Mouse (Mus musculus): ENCODE data around the gene Ensa.
"Not testable (repeated sequence)": the region's sequence is repeated elsewhere in the genome, so short reads cannot be mapped to it uniquely, and the experiment has no call there.

Gene Ensa

GRCm38 (mm10) chr3:95624628-95625503 lies at the start of gene Ensa:
Gene Ensa, plus strand, starts transcription at chr3:95624993.
- DNase-seq (ENCODE audit: low spot score): peak; percentile 94

- no peak for DNase-seq (ENCODE audit: low spot score)
Measured at GRCm38 (mm10) chr3:95587754-95588603, 36.8 kb upstream of the Ensa start.

GRCm38 (mm10) chr3:95588604-95589086 lies 36.1 kb upstream of the Ensa start, which contains the start of gene Golph3l:
Gene Golph3l, plus strand, starts transcription at chr3:95588934.
- DNase-seq (ENCODE audit: low spot score): peak; percentile 86

- no peak for DNase-seq (ENCODE audit: low spot score)
Measured at GRCm38 (mm10) chr3:95598734-95599133, 26.1 kb upstream of the Ensa start.

GRCm38 (mm10) chr3:95601287-95601686 lies 23.5 kb upstream of the Ensa start:
- no peak for DNase-seq (ENCODE audit: low spot score)

- no peak for DNase-seq (ENCODE audit: low spot score)
Measured at GRCm38 (mm10) chr3:95606096-95606495, 18.7 kb upstream of the Ensa start.

GRCm38 (mm10) chr3:95609195-95609594 lies 15.6 kb upstream of the Ensa start:
- no peak for DNase-seq (ENCODE audit: low spot score)

- DNase-seq (ENCODE audit: low spot score): no peak
Measured at GRCm38 (mm10) chr3:95613996-95614395, 10.8 kb upstream of the Ensa start.

GRCm38 (mm10) chr3:95618511-95618910 lies 6.3 kb upstream of the Ensa start:
- no peak for DNase-seq (ENCODE audit: low spot score)

- DNase-seq (ENCODE audit: low spot score): no peak
Measured at GRCm38 (mm10) chr3:95621241-95621640, 3.6 kb upstream of the Ensa start.

- DNase-seq (ENCODE audit: low spot score): not testable (repeated sequence)
Measured at GRCm38 (mm10) chr3:95622421-95622820, 2.4 kb upstream of the Ensa start.

GRCm38 (mm10) chr3:95623551-95623950 lies 1.2 kb upstream of the Ensa start:
- no peak for DNase-seq (ENCODE audit: low spot score)

- not testable (repeated sequence) for DNase-seq (ENCODE audit: low spot score)
Measured at GRCm38 (mm10) chr3:95623991-95624515, 740 bp upstream of the Ensa start.

- no peak for DNase-seq (ENCODE audit: low spot score)
Measured at GRCm38 (mm10) chr3:95627763-95628162, 3.0 kb downstream of the Ensa start.

- no peak for DNase-seq (ENCODE audit: low spot score)
Measured at GRCm38 (mm10) chr3:95629755-95630154, 5.0 kb downstream of the Ensa start.

- DNase-seq (ENCODE audit: low spot score): no peak
Measured at GRCm38 (mm10) chr3:95630856-95631255, 6.1 kb downstream of the Ensa start.

GRCm38 (mm10) chr3:95631304-95631703 lies 6.5 kb downstream of the Ensa start:
- DNase-seq (ENCODE audit: low spot score): no peak

- DNase-seq (ENCODE audit: low spot score): peak; percentile 40
Measured at GRCm38 (mm10) chr3:95632648-95633588, 8.1 kb downstream of the Ensa start.

GRCm38 (mm10) chr3:95635636-95636035 lies 10.8 kb downstream of the Ensa start:
- no peak for DNase-seq (ENCODE audit: low spot score)

GRCm38 (mm10) chr3:95636072-95636471 lies 11.3 kb downstream of the Ensa start:
- DNase-seq (ENCODE audit: low spot score): no peak

- no peak for DNase-seq (ENCODE audit: low spot score)
Measured at GRCm38 (mm10) chr3:95639694-95640093, 14.9 kb downstream of the Ensa start.
